Mouse (Mus musculus) liver, adult 2 months (tissue): ENCODE data around the gene Cfd.

Source experiments
- CTCF ChIP-seq: fragments of 200-500 bp; IDR thresholded peaks from 2 replicates; pipeline ENCODE4 v1.5.1; 2011; ENCODE audit warnings: low read depth, low read length, control low read depth
- POLR2A ChIP-seq: fragments of 200-500 bp; IDR thresholded peaks from 2 replicates; pipeline ENCODE4 v1.6.1; 2011; ENCODE audit warnings: low read length, control low read depth; ENCODE audit not compliant: insufficient read depth; ENCODE audit errors: extremely low read depth

DNA sequence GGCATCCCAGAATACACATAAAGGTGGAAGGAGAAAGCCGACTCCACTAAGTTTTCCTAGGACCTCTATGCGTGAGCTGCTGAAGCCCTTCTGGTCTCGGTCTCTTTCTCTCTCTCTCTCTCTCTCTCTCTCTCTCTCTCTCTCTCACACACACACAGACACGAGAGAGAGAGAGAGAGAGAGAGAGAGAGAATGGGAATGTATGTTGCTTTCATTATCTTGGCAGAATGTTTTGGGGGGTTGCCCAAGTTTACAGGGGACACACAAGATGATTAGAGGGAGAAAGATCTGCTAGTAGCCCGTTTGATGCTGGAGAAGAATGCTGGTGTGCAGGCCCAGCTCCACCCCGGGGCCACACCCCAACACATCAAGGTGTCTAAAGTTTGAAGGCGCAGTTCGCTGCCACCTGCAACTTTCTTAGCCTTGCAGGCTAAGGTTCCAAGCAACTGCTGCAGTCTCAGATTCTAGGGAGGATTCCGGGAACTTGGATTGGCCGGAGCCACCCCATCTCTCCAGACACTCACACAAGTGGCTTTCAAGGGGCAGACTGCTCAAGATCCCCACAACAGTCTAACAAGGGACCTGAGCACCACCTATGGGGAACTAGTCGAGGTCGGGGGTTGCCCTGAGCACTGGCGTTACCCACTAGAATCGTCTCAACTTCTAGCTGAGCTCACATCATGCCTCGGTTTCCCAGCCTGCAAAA lies 35.3 kb downstream of the Cfd start:
- TF ChIP-seq POLR2A (no peak), CTCF (no peak)
